Mouse (Mus musculus): ENCODE measurements at regions not wholly inside any gene's neighbourhood (a gene's known extent, or its start where the extent isn't known, plus 50 kb on each side); places are given as distances from the start of the nearest gene placed in this dataset.

DNA sequence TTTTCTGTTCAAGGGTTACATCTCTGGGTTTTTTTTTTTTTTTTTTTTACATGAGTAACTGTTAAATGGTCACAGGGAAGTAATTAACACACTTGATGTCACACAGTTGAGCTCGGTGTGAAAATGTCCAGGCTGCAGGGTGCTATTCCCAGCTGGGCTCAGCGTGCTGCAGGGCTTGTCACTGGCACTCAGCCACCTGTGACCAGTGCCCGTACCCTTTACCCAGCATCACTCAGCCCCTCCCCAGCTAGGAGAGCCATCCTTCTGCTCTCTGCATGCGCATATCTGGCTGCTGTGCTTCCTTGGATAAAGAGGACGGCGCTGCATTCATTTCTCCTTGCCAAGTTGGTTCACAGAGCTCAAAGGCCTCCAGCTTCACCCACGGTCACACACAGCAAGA lies 66.7 kb upstream of the Zdhhc25 start:
- no peak for TF ChIP-seq CTCF (IDR thresholded peaks at IDR 0.05; ENCODE audit: extremely low read depth, insufficient read length, insufficient replicate concordance, low read depth, low read length)
- TF ChIP-seq POLR2A (IDR thresholded peaks at IDR 0.05; ENCODE audit: low read depth, low read length): no peak

Measured in small intestine, adult 2 months (tissue).